Mouse (Mus musculus) Muller cell, postnatal 12 days (primary cell): Measurements from ENCODE around the gene Naglu.
"Not testable (repeated sequence)": the region's sequence is repeated elsewhere in the genome, so short reads cannot be mapped to it uniquely, and the experiment has no call there.

Source experiments
- DNase-seq: peaks from one replicate; pipeline ENCODE4 v3.0.0-alpha.2; 2015; ENCODE audit errors: inconsistent ontology term

Gene Naglu

GRCm38 (mm10) chr11:101124494-101124893, 54.7 kb downstream of the Naglu start:
- DNase-seq: not testable (repeated sequence)

- not testable (repeated sequence) for DNase-seq
These were observed 55.2 kb downstream of the Naglu start for GRCm38 (mm10) chr11:101125008-101125407.

GRCm38 (mm10) chr11:101127075-101127474, 57.3 kb downstream of the Naglu start:
- DNase-seq: no peak
